Mouse (Mus musculus) neural tube, embryonic 15.5 days (tissue): ENCODE results near the gene Cox5b. TPM values are rescaled to one million over a fixed set of nuclear protein-coding genes. Genes with fewer than 3 reads are reported as not detected.
A peak's percentile ranks its signal among the peaks of the same experiment; 100 is the strongest.

ENCODE experiments used
- ATAC-seq: fragments of 200-750 bp; cut with Nextera tagmentation; 2 replicates; pipeline ENCODE4 v1.8.0; 2017; ENCODE audit warnings: mild to moderate bottlenecking, moderate TSS enrichment, moderate library complexity; ENCODE audit not compliant: low FRiP score
- H3K27ac ChIP-seq: fragments of 300-500 bp; sonication (generic); replicated peaks from 2 replicates; pipeline ENCODE4 v1.5.1; 2015; ENCODE audit warnings: mild to moderate bottlenecking, inconsistent platforms
- H3K27me3 ChIP-seq: fragments of 300-500 bp; sonication (generic); replicated peaks from 2 replicates; pipeline ENCODE4 v1.6.1; 2015; ENCODE audit warnings: inconsistent platforms
- H3K36me3 ChIP-seq: fragments of 300-500 bp; sonication (generic); 2 replicates; pipeline ENCODE4 v1.6.1; 2015; ENCODE audit warnings: inconsistent platforms
- H3K4me1 ChIP-seq: fragments of 300-500 bp; sonication (generic); 2 replicates; pipeline ENCODE4 v1.6.1; 2015; ENCODE audit warnings: inconsistent platforms
- H3K4me2 ChIP-seq: fragments of 300-500 bp; sonication (generic); 2 replicates; pipeline ENCODE4 v1.6.1; 2015; ENCODE audit warnings: inconsistent platforms, mild to moderate bottlenecking, moderate library complexity
- H3K4me3 ChIP-seq: fragments of 300-500 bp; sonication (generic); replicated peaks from 2 replicates; pipeline ENCODE4 v1.5.1; 2015; ENCODE audit warnings: mild to moderate bottlenecking, inconsistent platforms
- H3K9ac ChIP-seq: fragments of 300-500 bp; sonication (generic); replicated peaks from 2 replicates; pipeline ENCODE4 v1.6.1; 2015; ENCODE audit warnings: mild to moderate bottlenecking, inconsistent platforms
- H3K9me3 ChIP-seq: fragments of 300-500 bp; sonication (generic); replicated peaks from 2 replicates; pipeline ENCODE4 v1.6.1; 2016; ENCODE audit warnings: inconsistent platforms
- WGBS: fragments of 180-500 bp; shearing (Covaris S2); methylation state at CpG from one replicate; pipeline ENCODE4 v1.1.7; 2015; ENCODE audit warnings: mixed read lengths; 5-methylcytosine and 5-hydroxymethylcytosine counted together
- polyA plus RNA-seq: library from polyadenylated mRNA; unstranded; fragments of >200 nt; fragmentation: Nextera tagmentation; extraction: Ambion mirVana; gene quantifications from 2 replicates; pipeline ENCODE4 v1.2.1, GENCODE M21; 2015

Gene Cox5b
- polyA plus RNA-seq, 1 experiment from 2014 or later, result 899 TPM

DNA sequence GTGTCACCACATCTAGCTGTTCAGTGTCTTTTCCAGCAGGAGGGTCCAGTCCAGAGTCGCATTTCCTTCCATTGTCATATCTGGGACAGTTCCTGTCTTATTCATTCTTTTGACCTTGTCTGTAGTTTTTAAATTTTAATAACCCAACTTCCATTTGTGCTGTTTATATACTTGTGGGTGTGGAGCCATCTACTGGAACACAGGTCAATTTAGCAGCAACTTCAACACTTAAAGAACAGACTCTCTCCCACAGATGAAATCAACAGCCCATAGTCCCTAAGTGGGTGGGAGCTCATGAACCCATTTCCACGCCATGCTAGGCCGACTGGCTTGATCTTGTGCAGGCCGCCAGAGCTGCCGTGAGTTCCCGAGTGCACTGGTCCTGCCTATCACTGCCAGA, 5.2 kb downstream of the Cox5b start:
- H3K27me3 ChIP-seq, result no peaks in the 10 kb centered on the region
- no peak for ATAC-seq
- no peak overlapping the region for H3K4me2 ChIP-seq
- H3K4me3 ChIP-seq, result no peak overlapping the region
- H3K9ac ChIP-seq, result no peak overlapping the region
- H3K9me3 ChIP-seq, result no peaks in the 10 kb centered on the region
- H3K27ac ChIP-seq, result no peak overlapping the region
- WGBS, result 78% methylated on average over 6 of the region's 6 CpGs
- H3K4me1 ChIP-seq, result peaks cover 11% of the 10 kb centered on the region
- peaks cover 42% of the 10 kb centered on the region for H3K36me3 ChIP-seq

DNA sequence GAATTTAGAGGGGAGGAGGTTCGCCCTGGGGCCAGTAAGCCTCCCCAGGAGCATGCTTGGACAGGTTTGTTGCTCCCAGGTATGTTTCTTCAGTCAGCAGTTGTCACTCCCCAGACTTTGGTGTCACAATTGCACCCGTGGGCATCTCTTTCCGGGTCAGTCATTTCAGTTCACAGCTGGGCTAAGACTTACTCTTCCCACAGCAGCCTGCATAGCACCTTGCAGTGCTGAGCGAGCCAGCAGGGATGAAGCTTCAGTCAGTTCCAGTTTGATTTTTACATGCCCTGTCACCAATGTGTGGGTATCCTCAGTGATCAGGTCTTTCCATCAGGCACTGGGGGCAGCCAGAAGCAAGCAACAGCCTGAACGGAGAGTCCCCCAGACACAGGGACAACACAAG, 5.8 kb downstream of the Cox5b start:
- Histone ChIP-seq H3K4me1 (peaks cover 9% of the 10 kb centered on the region), H3K27ac (no peak overlapping the region), H3K9me3 (no peaks in the 10 kb centered on the region), H3K9ac (no peak overlapping the region), H3K4me3 (no peak overlapping the region), H3K36me3 (peaks cover 47% of the 10 kb centered on the region), H3K27me3 (no peaks in the 10 kb centered on the region), H3K4me2 (no peak overlapping the region)
- WGBS, result 72% methylated on average over 5 of the region's 5 CpGs
- no peak for ATAC-seq

DNA sequence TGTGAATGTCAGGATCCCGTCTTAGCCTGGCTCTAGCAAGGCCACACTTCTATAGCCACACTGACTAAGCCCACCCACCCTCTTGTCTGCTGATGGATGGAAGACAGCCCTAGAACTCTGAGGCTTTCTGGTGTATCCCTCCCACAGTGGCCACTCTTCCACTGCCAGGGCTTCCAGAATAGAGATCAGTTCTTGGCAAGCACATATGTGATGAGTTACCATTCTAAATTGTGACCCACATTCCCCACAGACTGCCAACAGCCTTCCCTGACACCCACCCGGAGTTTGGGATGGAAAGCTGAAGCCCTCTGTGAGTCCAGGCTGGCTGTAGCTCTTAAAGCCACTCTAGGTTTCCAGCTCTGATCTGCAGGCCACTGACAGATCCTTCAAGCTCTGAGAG, 15.9 kb downstream of the Cox5b start:
- H3K27ac ChIP-seq, result no peak overlapping the region
- H3K4me1 ChIP-seq, result peaks cover 32% of the 10 kb centered on the region
- 84% methylated on average over 2 of the region's 2 CpGs for WGBS
- no peak overlapping the region for H3K4me2 ChIP-seq
- H3K4me3 ChIP-seq, result no peak overlapping the region
- no peaks in the 10 kb centered on the region for H3K9me3 ChIP-seq
- ATAC-seq, result no peak
- H3K9ac ChIP-seq, result no peak overlapping the region
- peaks cover 46% of the 10 kb centered on the region for H3K36me3 ChIP-seq
- no peaks in the 10 kb centered on the region for H3K27me3 ChIP-seq

DNA sequence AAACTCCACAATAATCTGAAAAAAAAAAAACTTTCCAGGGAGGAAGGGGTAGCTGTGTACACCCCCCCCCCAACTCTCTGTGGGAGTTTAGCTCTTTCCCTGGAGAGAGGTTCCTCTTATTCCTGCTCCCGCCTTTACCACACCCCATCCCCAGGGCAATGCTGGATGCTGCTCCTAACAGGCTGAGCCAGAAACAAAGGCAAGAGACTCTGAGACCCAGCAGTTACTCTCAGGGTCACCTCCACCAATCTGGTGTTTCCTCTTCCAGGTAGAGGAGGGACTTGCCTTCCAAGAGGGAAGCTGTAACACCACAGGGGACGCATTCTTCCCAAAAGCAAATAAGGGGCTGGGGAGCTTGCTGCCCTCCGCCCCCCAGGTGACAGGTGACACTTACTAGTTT, 16.5 kb downstream of the Cox5b start:
- ATAC-seq, result no peak
- Histone ChIP-seq H3K27me3 (no peaks in the 10 kb centered on the region), H3K27ac (no peak overlapping the region), H3K4me3 (peak overlapping the region; percentile 78; the same call in 1 of the 2 replicates), H3K9ac (peak overlapping the region; percentile 92; the same call in 1 of the 2 replicates), H3K36me3 (peaks cover 40% of the 10 kb centered on the region), H3K4me1 (peaks cover 32% of the 10 kb centered on the region), H3K9me3 (no peaks in the 10 kb centered on the region), H3K4me2 (peak overlapping the region; percentile 84)
- WGBS, result 70% methylated on average over 3 of the region's 3 CpGs

DNA sequence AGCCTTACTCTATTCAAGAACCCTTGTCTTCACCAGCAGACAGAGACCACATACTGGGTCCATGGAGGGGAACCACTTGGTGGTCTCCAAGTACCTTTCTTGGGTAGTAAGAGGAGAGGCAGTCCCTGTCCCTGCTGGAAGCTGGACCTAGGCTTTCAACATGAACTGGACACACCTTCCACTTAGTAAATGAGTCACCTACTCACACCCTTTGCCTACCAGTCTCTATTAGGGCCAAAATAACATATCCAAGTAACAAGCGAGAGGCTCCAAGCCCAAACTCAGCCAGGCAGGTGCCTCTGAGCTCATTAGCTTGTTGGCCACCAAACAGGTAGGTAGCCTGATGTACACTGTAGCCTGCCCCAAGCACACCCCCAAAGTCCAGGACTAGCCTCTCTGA, 17.4 kb downstream of the Cox5b start:
- Histone ChIP-seq H3K27me3 (no peaks in the 10 kb centered on the region), H3K27ac (no peak overlapping the region), H3K9ac (peak overlapping the region; percentile 92), H3K36me3 (peaks cover 32% of the 10 kb centered on the region), H3K9me3 (no peaks in the 10 kb centered on the region), H3K4me3 (peak overlapping the region; percentile 78), H3K4me1 (peaks cover 32% of the 10 kb centered on the region), H3K4me2 (peak overlapping the region; percentile 84)
- ATAC-seq, result no peak
- 88% methylated on average over 1 of the region's 1 CpGs for WGBS

DNA sequence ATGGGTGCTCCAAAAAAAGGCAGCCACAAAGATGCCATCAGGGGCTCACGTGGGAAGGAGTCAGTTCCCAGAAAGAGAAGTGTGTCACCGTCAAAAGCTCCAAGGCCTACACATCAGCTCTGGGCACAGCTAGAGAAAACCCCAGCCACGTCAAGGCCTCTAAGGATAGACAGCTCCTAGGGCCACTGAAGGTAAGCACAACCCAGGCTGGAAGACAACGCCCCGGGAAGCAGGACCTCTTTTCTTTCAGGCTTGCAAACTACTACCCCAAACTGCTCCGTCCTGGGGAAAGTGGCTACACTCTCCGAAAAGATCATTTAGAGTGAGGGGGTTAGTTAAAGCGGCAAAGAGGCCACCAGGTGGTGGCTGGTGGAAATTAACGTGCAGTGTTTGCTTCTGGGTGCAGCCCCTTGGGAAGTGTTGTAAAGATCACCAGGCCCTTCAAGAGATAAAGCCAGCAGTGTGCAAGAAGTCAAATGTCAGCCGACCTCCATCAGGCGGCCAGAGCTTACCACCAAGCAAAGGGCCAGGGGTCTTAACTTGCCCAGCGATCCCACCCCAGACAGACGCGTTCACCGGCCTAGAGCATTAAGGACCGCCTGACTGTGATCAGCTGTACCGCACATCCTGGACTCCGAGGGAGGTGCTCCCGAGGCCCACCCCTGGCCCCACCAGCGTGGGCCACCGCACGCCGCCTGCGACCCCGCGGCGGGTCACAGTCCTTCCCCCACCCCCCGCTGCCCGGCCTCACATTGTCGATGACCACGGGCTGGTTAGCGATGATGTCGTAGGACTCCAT, 18.0 kb downstream of the Cox5b start:
- Histone ChIP-seq H3K4me2 (peak overlapping the region; percentile 84), H3K9ac (peak overlapping the region; percentile 92), H3K9me3 (no peaks in the 10 kb centered on the region), H3K36me3 (peaks cover 27% of the 10 kb centered on the region), H3K4me3 (peak overlapping the region; percentile 78), H3K27me3 (no peaks in the 10 kb centered on the region), H3K4me1 (peaks cover 32% of the 10 kb centered on the region), H3K27ac (peak overlapping the region; percentile 91)
- under 1% methylated on average over 33 of the region's 33 CpGs for WGBS
- ATAC-seq, result peak; percentile 64

DNA sequence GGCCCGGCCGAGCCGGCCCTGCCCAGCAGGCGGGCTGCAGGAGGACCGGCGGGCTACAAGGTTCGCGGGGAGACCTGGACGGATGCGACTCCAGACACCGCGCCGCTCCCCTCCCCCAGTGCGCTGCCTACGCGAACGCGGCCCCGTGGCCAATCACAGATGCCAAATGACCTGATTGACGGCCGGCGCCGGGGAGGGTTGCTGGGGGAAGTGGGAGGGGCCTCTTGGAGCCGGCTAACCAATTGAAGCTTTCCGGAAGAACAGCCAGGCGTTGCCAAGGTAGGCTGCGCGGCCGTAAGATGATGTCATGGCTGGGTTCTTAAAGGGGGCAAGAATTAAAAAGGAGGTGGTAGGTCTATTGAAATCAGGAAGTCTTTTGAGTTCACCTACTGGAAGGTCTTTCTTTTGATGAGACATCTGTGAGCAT, 18.6 kb downstream of the Cox5b start, which contains the start of gene 4933424G06Rik:
Gene 4933424G06Rik, plus strand, starts transcription at position 296 of the 427 bp plus-strand sequence.
- no peaks in the 10 kb centered on the region for H3K27me3 ChIP-seq
- peak within 1 kb of the TSS; percentile 91 for H3K27ac ChIP-seq
- peak within 1 kb of the TSS; percentile 92 for H3K9ac ChIP-seq
- H3K4me2 ChIP-seq, result peak within 1 kb of the TSS; percentile 84
- WGBS, result 1% methylated on average over 29 of the region's 29 CpGs
- peaks cover 21% of the 10 kb centered on the region for H3K36me3 ChIP-seq
- H3K4me1 ChIP-seq, result peaks cover 32% of the 10 kb centered on the region
- peak within 1 kb of the TSS; percentile 78 for H3K4me3 ChIP-seq
- peak; percentile 95 for ATAC-seq
- no peaks in the 10 kb centered on the region for H3K9me3 ChIP-seq

DNA sequence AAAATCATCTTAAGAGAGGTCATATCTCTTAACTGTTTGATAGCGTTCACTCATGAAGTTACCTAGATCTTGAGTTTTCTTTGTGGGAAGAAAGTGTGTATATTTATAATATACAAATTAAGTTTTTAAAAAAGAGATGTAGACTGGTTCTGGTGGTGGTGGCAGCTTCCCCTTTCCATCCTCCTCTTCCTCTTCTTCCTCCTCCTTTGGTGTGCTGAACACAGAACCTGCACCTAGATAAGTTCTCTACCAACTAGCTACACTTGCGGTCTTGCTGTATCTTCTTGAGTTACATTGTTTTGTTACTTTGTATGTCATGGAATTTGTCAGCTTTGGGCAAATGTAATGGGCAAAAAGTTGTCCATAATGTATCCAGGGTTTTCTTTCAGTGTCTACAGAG, 19.9 kb downstream of the Cox5b start:
- no peak for ATAC-seq
- H3K27ac ChIP-seq, result no peak overlapping the region
- 94% methylated on average over 2 of the region's 2 CpGs for WGBS

DNA sequence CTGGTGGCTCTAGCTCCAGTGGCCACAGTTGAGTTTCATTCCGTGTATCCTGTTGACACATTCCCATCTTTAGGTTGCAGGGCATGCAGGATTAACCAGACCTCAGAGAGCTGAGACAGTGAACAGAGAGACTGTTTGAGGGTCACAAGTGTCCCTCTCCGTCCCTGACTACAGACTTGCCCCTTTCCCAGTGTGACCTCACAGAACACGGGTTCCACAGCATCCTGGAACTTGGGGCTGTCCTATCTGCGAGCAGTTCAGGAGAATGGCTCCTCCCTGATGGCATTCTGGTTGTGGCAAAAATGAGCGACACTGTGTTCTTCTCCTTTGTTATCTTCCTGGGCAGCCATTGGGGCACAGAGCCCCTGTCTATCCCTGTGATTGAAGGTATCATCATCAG, 23.1 kb downstream of the Cox5b start, which contains the start of gene Actr1b:
Gene Actr1b, minus strand, starts transcription at position 112 of the 400 bp plus-strand sequence.
- Histone ChIP-seq H3K27ac (no peak within 1 kb of the TSS), H3K9ac (no peak within 1 kb of the TSS), H3K9me3 (no peaks in the 10 kb centered on the region), H3K4me1 (peaks cover 5% of the 10 kb centered on the region; the same call in 1 of the 2 replicates), H3K27me3 (no peaks in the 10 kb centered on the region), H3K4me2 (no peak within 1 kb of the TSS), H3K4me3 (no peak within 1 kb of the TSS), H3K36me3 (no peaks in the 10 kb centered on the region)
- ATAC-seq, result no peak
- WGBS, result 82% methylated on average over 5 of the region's 5 CpGs

More for the DNA sequence above, 19.9 kb downstream of the Cox5b start:
- Histone ChIP-seq H3K9ac (no peak overlapping the region), H3K4me1 (peaks cover 32% of the 10 kb centered on the region), H3K4me2 (no peak overlapping the region), H3K36me3 (peaks cover 9% of the 10 kb centered on the region), H3K4me3 (no peak overlapping the region), H3K9me3 (no peaks in the 10 kb centered on the region), H3K27me3 (no peaks in the 10 kb centered on the region)

DNA sequence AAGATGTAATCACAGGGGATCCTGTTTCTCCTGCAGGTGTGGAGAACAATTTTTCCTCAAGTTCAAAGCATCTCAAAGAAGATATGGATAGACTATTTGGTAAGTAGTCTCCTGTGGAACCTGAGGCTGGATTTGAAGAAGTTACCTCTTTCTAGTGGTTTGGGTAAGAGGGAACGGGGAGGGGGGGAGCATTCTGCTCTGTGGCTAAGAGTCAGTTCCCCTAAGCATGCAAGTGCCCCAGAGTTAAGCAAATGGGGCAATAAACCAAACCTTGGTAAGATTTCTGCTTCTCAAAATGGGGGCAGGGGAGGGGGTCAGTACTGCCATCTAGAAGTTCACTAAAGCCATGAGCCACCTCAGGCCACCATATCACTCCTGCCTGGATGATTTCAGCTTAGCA, 27.5 kb downstream of the Cox5b start:
- H3K36me3 ChIP-seq, result no peaks in the 10 kb centered on the region
- H3K4me3 ChIP-seq, result no peak overlapping the region
- H3K9me3 ChIP-seq, result no peaks in the 10 kb centered on the region
- 84% methylated on average over 1 of the region's 1 CpGs for WGBS
- H3K9ac ChIP-seq, result no peak overlapping the region
- no peak overlapping the region for H3K4me2 ChIP-seq
- H3K4me1 ChIP-seq, result peaks cover 6% of the 10 kb centered on the region
- no peak for ATAC-seq
- no peaks in the 10 kb centered on the region for H3K27me3 ChIP-seq
- no peak overlapping the region for H3K27ac ChIP-seq

DNA sequence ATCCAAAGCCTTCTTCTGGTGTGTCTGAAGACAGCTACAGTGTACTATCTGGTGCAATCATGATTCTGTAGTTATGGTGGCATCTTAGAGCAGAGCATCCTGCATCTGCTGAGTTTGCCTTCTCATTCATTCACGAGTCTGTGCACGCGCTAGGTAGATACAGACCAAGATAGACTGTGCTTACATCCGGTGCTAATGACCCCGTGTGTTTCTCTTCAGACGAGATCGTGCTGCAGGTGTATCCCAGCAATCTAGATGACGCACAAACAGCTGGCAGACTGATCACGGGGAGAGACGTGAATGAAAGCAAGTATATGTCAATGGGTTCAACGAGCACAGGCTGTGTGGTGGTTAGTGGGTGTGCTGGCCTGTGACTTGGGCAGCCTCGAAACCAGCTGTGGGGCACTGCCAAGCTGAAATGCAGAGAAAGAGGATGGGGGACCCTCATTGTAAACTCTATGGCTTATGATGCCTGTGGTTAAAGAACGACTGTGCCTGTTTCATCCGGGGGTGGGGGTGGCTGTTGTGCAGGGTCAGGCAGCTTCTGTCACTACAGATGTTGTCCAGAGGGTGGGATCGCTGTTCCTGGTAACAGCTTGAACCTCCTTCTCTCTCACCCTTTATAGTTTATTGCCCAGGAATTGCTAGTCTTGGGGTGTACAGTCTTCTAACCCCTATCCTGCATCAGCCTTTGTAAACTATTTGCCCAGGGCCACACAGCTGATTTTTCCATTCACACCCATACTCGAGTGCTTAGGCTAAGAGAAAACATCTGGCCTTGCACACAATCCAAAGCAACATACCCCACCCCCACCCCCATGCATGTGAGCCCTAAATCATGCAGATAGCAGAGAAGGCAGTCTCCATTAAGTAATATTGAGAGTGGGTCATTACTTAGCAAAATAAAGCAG, 32.2 kb downstream of the Cox5b start:
- Histone ChIP-seq H3K27ac (peak overlapping the region; percentile 33; the same call in 1 of the 2 replicates), H3K36me3 (no peaks in the 10 kb centered on the region), H3K9ac (no peak overlapping the region), H3K4me2 (no peak overlapping the region), H3K4me1 (peaks cover 10% of the 10 kb centered on the region), H3K4me3 (no peak overlapping the region), H3K27me3 (no peaks in the 10 kb centered on the region), H3K9me3 (no peaks in the 10 kb centered on the region)
- 56% methylated on average over 16 of the region's 16 CpGs for WGBS
- ATAC-seq, result peak; percentile 55; the same call in 1 of the 2 replicates
